Mouse (Mus musculus) midbrain, embryonic 16.5 days (tissue): Measurements from ENCODE around the gene Ddx52. TPM values are rescaled to one million over a fixed set of nuclear protein-coding genes. Genes with fewer than 3 reads are reported as not detected.

Experiments used
- ATAC-seq: fragments of 200-750 bp; cut with Nextera tagmentation; 2 replicates; pipeline ENCODE4 v1.8.0; 2017; ENCODE audit warnings: moderate TSS enrichment
- H3K27ac ChIP-seq: fragments of 300-500 bp; sonication (generic); 2 replicates; pipeline ENCODE4 v1.5.1; 2014; ENCODE audit warnings: mild to moderate bottlenecking, low read length, mixed read lengths
- H3K27me3 ChIP-seq: fragments of 300-500 bp; sonication (generic); 2 replicates; pipeline ENCODE4 v1.6.1; 2014; ENCODE audit warnings: low read depth, low read length, mixed read lengths; ENCODE audit not compliant: control insufficient read depth, insufficient read depth
- H3K36me3 ChIP-seq: fragments of 300-500 bp; sonication (generic); 2 replicates; pipeline ENCODE4 v1.6.1; 2014; ENCODE audit warnings: mild to moderate bottlenecking, low read length, moderate library complexity, mixed read lengths; ENCODE audit not compliant: control insufficient read depth, insufficient read depth
- H3K4me1 ChIP-seq: fragments of 300-500 bp; sonication (generic); 2 replicates; pipeline ENCODE4 v1.6.1; 2014; ENCODE audit warnings: mild to moderate bottlenecking, low read length, mixed read lengths; ENCODE audit not compliant: control insufficient read depth, insufficient read depth
- H3K4me2 ChIP-seq: fragments of 300-500 bp; sonication (generic); 2 replicates; pipeline ENCODE4 v1.6.1; 2014; ENCODE audit warnings: mild to moderate bottlenecking, low read length, mixed read lengths
- H3K4me3 ChIP-seq: fragments of 300-500 bp; sonication (generic); 2 replicates; pipeline ENCODE4 v1.5.1; 2014; ENCODE audit warnings: low read depth, mild to moderate bottlenecking, low read length, moderate library complexity, mixed read lengths
- H3K9ac ChIP-seq: fragments of 300-500 bp; sonication (generic); 2 replicates; pipeline ENCODE4 v1.6.1; 2014; ENCODE audit warnings: low read depth, low read length, mixed read lengths
- H3K9me3 ChIP-seq: fragments of 300-500 bp; sonication (generic); replicated peaks from 2 replicates; pipeline ENCODE4 v1.6.1; 2014; ENCODE audit warnings: mild to moderate bottlenecking, low read length, mixed read lengths; ENCODE audit not compliant: control insufficient read depth, poor library complexity, severe bottlenecking
- WGBS: fragments of 180-500 bp; shearing (Covaris S2); extraction: QIAGEN DNeasy Blood & Tissue Kit; methylation state at CpG from one replicate; pipeline ENCODE4 v1.1.7; 2014; 5-methylcytosine and 5-hydroxymethylcytosine counted together
- polyA plus RNA-seq: library from polyadenylated mRNA; unstranded; fragments of >200 nt; fragmentation: Nextera tagmentation; extraction: Ambion mirVana; gene quantifications from 2 replicates; pipeline ENCODE4 v1.2.1, GENCODE M21; 2015

Ddx52 gene
- polyA plus RNA-seq, 1 experiment from 2014 or later: 20.3 TPM

GRCm38 (mm10) chr11:83979992-83980391, 38.1 kb downstream of the Ddx52 start:
- H3K27me3 ChIP-seq: no peaks in the 10 kb centered on the region
- H3K4me2 ChIP-seq: no peak overlapping the region
- 94% methylated on average over 6 of the region's 6 CpGs for WGBS
- no peak overlapping the region for H3K27ac ChIP-seq
- no peak overlapping the region for H3K9ac ChIP-seq
- no peak overlapping the region for H3K4me3 ChIP-seq
- peaks cover 46% of the 10 kb centered on the region for H3K36me3 ChIP-seq
- no peaks in the 10 kb centered on the region for H3K4me1 ChIP-seq
- H3K9me3 ChIP-seq: no peaks in the 10 kb centered on the region
- no peak for ATAC-seq

GRCm38 (mm10) chr11:83981338-83981737, 39.5 kb downstream of the Ddx52 start:
- H3K4me2 ChIP-seq: no peak overlapping the region
- no peak for ATAC-seq
- H3K9ac ChIP-seq: no peak overlapping the region
- H3K27ac ChIP-seq: no peak overlapping the region
- H3K4me1 ChIP-seq: no peaks in the 10 kb centered on the region
- 82% methylated on average over 10 of the region's 10 CpGs for WGBS
- H3K36me3 ChIP-seq: peaks cover 52% of the 10 kb centered on the region
- H3K27me3 ChIP-seq: no peaks in the 10 kb centered on the region
- H3K4me3 ChIP-seq: no peak overlapping the region
- no peaks in the 10 kb centered on the region for H3K9me3 ChIP-seq

GRCm38 (mm10) chr11:83991701-83992100, 49.8 kb downstream of the Ddx52 start:
- no peak overlapping the region for H3K4me2 ChIP-seq
- 84% methylated on average over 4 of the region's 4 CpGs for WGBS
- H3K4me1 ChIP-seq: no peaks in the 10 kb centered on the region
- no peaks in the 10 kb centered on the region for H3K27me3 ChIP-seq
- H3K9me3 ChIP-seq: no peaks in the 10 kb centered on the region
- H3K36me3 ChIP-seq: peaks cover 54% of the 10 kb centered on the region
- no peak overlapping the region for H3K4me3 ChIP-seq
- no peak overlapping the region for H3K9ac ChIP-seq
- no peak overlapping the region for H3K27ac ChIP-seq
- no peak for ATAC-seq

- Histone ChIP-seq H3K36me3 (peaks cover 52% of the 10 kb centered on the region), H3K4me1 (no peaks in the 10 kb centered on the region)
- WGBS: 82% methylated on average over 2 of the region's 2 CpGs
Observed at GRCm38 (mm10) chr11:83993428-83993827, 51.6 kb downstream of the Ddx52 start.

GRCm38 (mm10) chr11:83994481-83994880, 52.6 kb downstream of the Ddx52 start:
- no peak for ATAC-seq
- H3K9me3 ChIP-seq: no peaks in the 10 kb centered on the region
- 92% methylated on average over 3 of the region's 3 CpGs for WGBS

More at GRCm38 (mm10) chr11:83993428-83993827, 51.6 kb downstream of the Ddx52 start:
- no peak overlapping the region for H3K4me3 ChIP-seq
- H3K27me3 ChIP-seq: no peaks in the 10 kb centered on the region
- H3K27ac ChIP-seq: no peak overlapping the region
- H3K4me2 ChIP-seq: no peak overlapping the region
- H3K9ac ChIP-seq: no peak overlapping the region
- ATAC-seq: no peak
- no peaks in the 10 kb centered on the region for H3K9me3 ChIP-seq

GRCm38 (mm10) chr11:83995535-83995950, 53.7 kb downstream of the Ddx52 start:
- Histone ChIP-seq H3K9me3 (no peaks in the 10 kb centered on the region), H3K4me3 (no peak overlapping the region), H3K9ac (no peak overlapping the region), H3K4me2 (no peak overlapping the region), H3K4me1 (no peaks in the 10 kb centered on the region), H3K36me3 (peaks cover 51% of the 10 kb centered on the region), H3K27ac (no peak overlapping the region), H3K27me3 (no peaks in the 10 kb centered on the region)
- ATAC-seq: no peak
- WGBS: 93% methylated on average over 2 of the region's 2 CpGs

More at GRCm38 (mm10) chr11:83994481-83994880, 52.6 kb downstream of the Ddx52 start:
- H3K27me3 ChIP-seq: no peaks in the 10 kb centered on the region
- H3K36me3 ChIP-seq: peaks cover 50% of the 10 kb centered on the region
- no peak overlapping the region for H3K27ac ChIP-seq
- no peaks in the 10 kb centered on the region for H3K4me1 ChIP-seq
- no peak overlapping the region for H3K9ac ChIP-seq
- no peak overlapping the region for H3K4me3 ChIP-seq
- H3K4me2 ChIP-seq: no peak overlapping the region

GRCm38 (mm10) chr11:83997171-83997868, 55.5 kb downstream of the Ddx52 start:
- Histone ChIP-seq H3K27ac (no peak overlapping the region), H3K9me3 (no peaks in the 10 kb centered on the region), H3K4me3 (no peak overlapping the region), H3K36me3 (peaks cover 49% of the 10 kb centered on the region), H3K4me1 (no peaks in the 10 kb centered on the region), H3K9ac (no peak overlapping the region), H3K4me2 (no peak overlapping the region), H3K27me3 (no peaks in the 10 kb centered on the region)
- no peak for ATAC-seq
- WGBS: 97% methylated on average over 5 of the region's 5 CpGs

- H3K27ac ChIP-seq: peak overlapping the region; percentile 31
- no peaks in the 10 kb centered on the region for H3K9me3 ChIP-seq
- H3K4me2 ChIP-seq: no peak overlapping the region
- no peak overlapping the region for H3K9ac ChIP-seq
- peaks cover 46% of the 10 kb centered on the region for H3K36me3 ChIP-seq
- no peak for ATAC-seq
- H3K27me3 ChIP-seq: no peaks in the 10 kb centered on the region
- 68% methylated on average over 3 of the region's 3 CpGs for WGBS
- no peaks in the 10 kb centered on the region for H3K4me1 ChIP-seq
- H3K4me3 ChIP-seq: no peak overlapping the region
Observed at GRCm38 (mm10) chr11:83998993-83999392, 57.1 kb downstream of the Ddx52 start.

GRCm38 (mm10) chr11:83999411-83999915, 57.6 kb downstream of the Ddx52 start:
- H3K9ac ChIP-seq: no peak overlapping the region
- ATAC-seq: peak; percentile 66
- 68% methylated on average over 4 of the region's 4 CpGs for WGBS
- no peaks in the 10 kb centered on the region for H3K9me3 ChIP-seq
- no peak overlapping the region for H3K4me2 ChIP-seq
- peak overlapping the region; percentile 31 for H3K27ac ChIP-seq
- peaks cover 42% of the 10 kb centered on the region for H3K36me3 ChIP-seq
- no peaks in the 10 kb centered on the region for H3K4me1 ChIP-seq
- H3K4me3 ChIP-seq: no peak overlapping the region
- no peaks in the 10 kb centered on the region for H3K27me3 ChIP-seq
